In genomic region chr4:139710467-139711334, GRCm38 (mm10) we compare ENCODE assay signal across 27 mouse cellular contexts. TPM values are rescaled to one million over a fixed set of nuclear protein-coding genes. Genes with fewer than 3 reads are reported as not detected.
DNase-seq lines count a peak whose midpoint lies in the region; ATAC-seq and TF ChIP-seq lines count a peak whose summit lies in the region.
"Had no signal": no experiment of that assay in that cellular context is flagged by ENCODE, and none has a peak within 500 bp of the region (broad histone marks: within the 10 kb centered on the region; RNA-seq: fewer than 3 reads in every experiment).

No protein-coding gene starts in this region.

- H3K4me2 ChIP-seq in midbrain, postnatal 0 days (ENCODE audit: low read depth, low read length, poor library complexity, severe bottlenecking) = no peak overlapping the region
- H3K4me2 ChIP-seq in hindbrain, embryonic 12.5 days (replicated peaks) = 0 out of 2 replicates have a peak overlapping the region, but pooled peaks have one; percentile 11
- peak overlapping the region; percentile 9 for H3K4me2 ChIP-seq in midbrain, embryonic 13.5 days (replicated peaks)
- H3K4me2 ChIP-seq: embryonic facial prominence, embryonic 13.5 days; intestine, embryonic 15.5 days had no signal

- H3K4me3 ChIP-seq in midbrain, embryonic 10.5 days = 0 out of 2 replicates have a peak overlapping the region, but pooled peaks have one; percentile 2
- no peak overlapping the region for H3K4me3 ChIP-seq in midbrain, postnatal 0 days (ENCODE audit: low read depth, low read length)
- H3K4me3 ChIP-seq in hindbrain, embryonic 12.5 days = no peak overlapping the region
- H3K4me3 ChIP-seq in midbrain, embryonic 13.5 days (replicated peaks) = no peak overlapping the region
- H3K4me3 ChIP-seq: embryonic facial prominence, embryonic 13.5 days; intestine, embryonic 15.5 days; left cerebral cortex, adult 2 months; limb, embryonic 10.5 days; megakaryocyte, embryonic 14.5 days had no signal

- H3K36me3 ChIP-seq in midbrain, embryonic 10.5 days = no peaks in the 10 kb centered on the region
- no peaks in the 10 kb centered on the region for H3K36me3 ChIP-seq in midbrain, postnatal 0 days (ENCODE audit: insufficient read depth, low read length)
- H3K36me3 ChIP-seq in hindbrain, embryonic 12.5 days = no peaks in the 10 kb centered on the region
- no peaks in the 10 kb centered on the region for H3K36me3 ChIP-seq in midbrain, embryonic 13.5 days
- H3K36me3 ChIP-seq: embryonic facial prominence, embryonic 13.5 days; intestine, embryonic 15.5 days; limb, embryonic 10.5 days had no signal

- peak overlapping the region; percentile 63 for H3K27ac ChIP-seq in midbrain, embryonic 10.5 days (replicated peaks)
- no peak overlapping the region for H3K27ac ChIP-seq in midbrain, postnatal 0 days (ENCODE audit: low read depth, low read length)
- H3K27ac ChIP-seq in hindbrain, embryonic 12.5 days = 0 out of 2 replicates have a peak overlapping the region, but pooled peaks have one; percentile 40
- peak overlapping the region; percentile 21; the same call in 1 of the 2 replicates for H3K27ac ChIP-seq in midbrain, embryonic 13.5 days
- H3K27ac ChIP-seq: embryonic facial prominence, embryonic 13.5 days; intestine, embryonic 15.5 days; left cerebral cortex, adult 2 months; limb, embryonic 10.5 days; stomach, postnatal 0 days had no signal

- H3K27me3 ChIP-seq in midbrain, embryonic 10.5 days (ENCODE audit: low read depth, poor library complexity, severe bottlenecking) = peaks cover 53% of the 10 kb centered on the region
- H3K27me3 ChIP-seq in midbrain, postnatal 0 days (ENCODE audit: insufficient read depth, low read length) = no peaks in the 10 kb centered on the region
- H3K27me3 ChIP-seq in hindbrain, embryonic 12.5 days = peaks cover 16% of the 10 kb centered on the region
- H3K27me3 ChIP-seq in midbrain, embryonic 13.5 days = 0 out of 2 replicates have a peak, but pooled peaks cover 6% of the 10 kb centered on the region
- H3K27me3 ChIP-seq: embryonic facial prominence, embryonic 13.5 days had no signal

- no peak for TF ChIP-seq CTCF in midbrain, postnatal 0 days (IDR thresholded peaks at IDR 0.05)

- DNase-seq in midbrain, embryonic 10.5 days (ENCODE audit: low spot score) = no peak
- no peak for DNase-seq in midbrain, postnatal 0 days (ENCODE audit: low spot score)
- peak; percentile 52 for DNase-seq in retina, postnatal 1 day
- DNase-seq in spleen, postnatal 36 days (ENCODE audit: low spot score in 2 of 2) = no peak
- DNase-seq: B cell, adult 2 months; cerebellum, adult 8-10 months; gastrocnemius, postnatal 10 days; heart, adult 18-20 months; heart, postnatal 36 days; kidney, postnatal 36 days; liver, postnatal 0 days; lung, postnatal 14 days had no signal

- WGBS in midbrain, embryonic 10.5 days = 38% methylated on average over 25 of the region's 25 CpGs
- WGBS in midbrain, postnatal 0 days = 29% methylated on average over 25 of the region's 25 CpGs
- 25% methylated on average over 25 of the region's 25 CpGs for whole genome bisulfite sequencing in hindbrain, embryonic 12.5 days
- 25% methylated on average over 25 of the region's 25 CpGs for WGBS in midbrain, embryonic 13.5 days

- H3K4me1 ChIP-seq in midbrain, embryonic 10.5 days = peaks cover 24% of the 10 kb centered on the region
- H3K4me1 ChIP-seq in midbrain, postnatal 0 days (ENCODE audit: insufficient read depth, low read length) = 0 out of 2 replicates have a peak, but pooled peaks cover 2% of the 10 kb centered on the region
- H3K4me1 ChIP-seq in hindbrain, embryonic 12.5 days = peaks cover 19% of the 10 kb centered on the region
- H3K4me1 ChIP-seq in midbrain, embryonic 13.5 days (replicated peaks) = peaks cover 17% of the 10 kb centered on the region
- H3K4me1 ChIP-seq: intestine, embryonic 15.5 days; megakaryocyte, embryonic 14.5 days had no signal

- no peak overlapping the region for H3K9ac ChIP-seq in midbrain, postnatal 0 days (replicated peaks; ENCODE audit: low read length, poor library complexity, severe bottlenecking)
- H3K9ac ChIP-seq in hindbrain, embryonic 12.5 days = no peak overlapping the region
- H3K9ac ChIP-seq in midbrain, embryonic 13.5 days (replicated peaks) = no peak overlapping the region
- H3K9ac ChIP-seq: embryonic facial prominence, embryonic 13.5 days; intestine, embryonic 15.5 days; liver, postnatal 0 days had no signal

- ATAC-seq in midbrain, postnatal 0 days (ENCODE audit: low FRiP score) = no peak
- ATAC-seq in hindbrain, embryonic 12.5 days (ENCODE audit: low FRiP score) = peak; percentile 60
- peak; percentile 65 for ATAC-seq in midbrain, embryonic 13.5 days
- no peak for ATAC-seq in activated CD4-positive, CD25-positive, alpha-beta regulatory T cell, adult 4 months
- ATAC-seq: intestine, embryonic 15.5 days; liver, postnatal 0 days had no signal

- no peaks in the 10 kb centered on the region for H3K9me3 ChIP-seq in midbrain, embryonic 10.5 days (replicated peaks)
- no peaks in the 10 kb centered on the region for H3K9me3 ChIP-seq in midbrain, postnatal 0 days (ENCODE audit: low read length)
- no peaks in the 10 kb centered on the region for H3K9me3 ChIP-seq in hindbrain, embryonic 12.5 days (replicated peaks)
- no peaks in the 10 kb centered on the region for H3K9me3 ChIP-seq in midbrain, embryonic 13.5 days
- H3K9me3 ChIP-seq: embryonic facial prominence, embryonic 13.5 days; intestine, embryonic 15.5 days; limb, embryonic 10.5 days; megakaryocyte, embryonic 14.5 days had no signal

RNA-seq across cellular contexts. Expression of gene Tas1r2, which starts 57.4 kb away (rescaled TPM):
- polyA plus RNA-seq in midbrain, embryonic 10.5 days (2016; fragmentation: Nextera tagmentation; extraction: Ambion mirVana) = 0.09 TPM in 1 of 2 replicates, not detected in the other
- not detected in 2 replicates for total RNA-seq in midbrain, postnatal 0 days (2014; rRNA removed)
- polyA plus RNA-seq in midbrain, postnatal 0 days (2015; fragmentation: Nextera tagmentation; extraction: Ambion mirVana) = not detected in 2 replicates
- not detected in 2 replicates for polyA plus RNA-seq in hindbrain, embryonic 12.5 days (2016; fragmentation: Nextera tagmentation; extraction: Ambion mirVana)
- polyA plus RNA-seq in midbrain, embryonic 13.5 days (2015; fragmentation: Nextera tagmentation; extraction: Ambion mirVana) = not detected in 2 replicates
- polyA plus RNA-seq in activated CD4-positive, CD25-positive, alpha-beta regulatory T cell, adult 4 months (2017; shearing (Covaris generic)) = not detected
- total RNA-seq: adrenal gland, adult 18-20 months; gastrocnemius, postnatal 10 days; heart, adult 18-20 months; heart, postnatal 36 days; left cerebral cortex, adult 2 months; liver, adult 2 months had no signal
- polyA plus RNA-seq: cortical plate, adult 2 months; embryonic facial prominence, embryonic 13.5 days; heart, embryonic 14.5 days; intestine, embryonic 15.5 days; kidney, embryonic 14.5 days; limb, embryonic 10.5 days; liver, postnatal 0 days; stomach, postnatal 0 days; thymus, postnatal 0 days had no signal

Comparison
In these comparisons a context has a peak if more than half of its experiments do, and no peak if none do; other contexts are left out.
1. ATAC-seq: peak in hindbrain, embryonic 12.5 days (single experiment) and midbrain, embryonic 13.5 days (single experiment); none in midbrain, postnatal 0 days (single experiment) and activated CD4-positive, CD25-positive, alpha-beta regulatory T cell, adult 4 months (single experiment).